Mouse (Mus musculus) lung, embryonic 16.5 days (tissue): Measurements from ENCODE around the gene Mcm10. TPM values are rescaled to one million over a fixed set of nuclear protein-coding genes. Genes with fewer than 3 reads are reported as not detected.
A peak's percentile ranks its signal among the peaks of the same experiment; 100 is the strongest.
"Not testable (repeated sequence)": the region's sequence is repeated elsewhere in the genome, so short reads cannot be mapped to it uniquely, and the experiment has no call there.

Experiments used
- ATAC-seq: fragments of 200-750 bp; cut with Nextera tagmentation; 2 replicates; pipeline ENCODE4 v1.8.0; 2017; ENCODE audit warnings: low read depth, mild to moderate bottlenecking, moderate library complexity
- H3K27ac ChIP-seq: fragments of 300-500 bp; sonication (generic); 2 replicates; pipeline ENCODE4 v1.5.1; 2014; ENCODE audit warnings: mild to moderate bottlenecking, control low read depth, low read length
- H3K27me3 ChIP-seq: fragments of 300-500 bp; sonication (generic); 2 replicates; pipeline ENCODE4 v1.6.1; 2014; ENCODE audit warnings: low read depth, low read length, mixed read lengths; ENCODE audit not compliant: control insufficient read depth, insufficient read depth
- H3K36me3 ChIP-seq: fragments of 300-500 bp; sonication (generic); 2 replicates; pipeline ENCODE4 v1.6.1; 2014; ENCODE audit warnings: low read length; ENCODE audit not compliant: control insufficient read depth, insufficient read depth
- H3K4me1 ChIP-seq: fragments of 300-500 bp; sonication (generic); replicated peaks from 2 replicates; pipeline ENCODE4 v1.6.1; 2014; ENCODE audit warnings: low read length, mixed read lengths; ENCODE audit not compliant: control insufficient read depth, insufficient read depth
- H3K4me2 ChIP-seq: fragments of 300-500 bp; sonication (generic); 2 replicates; pipeline ENCODE4 v1.6.1; 2014; ENCODE audit warnings: low read depth, low read length, control low read depth
- H3K4me3 ChIP-seq: fragments of 300-500 bp; sonication (generic); 2 replicates; pipeline ENCODE4 v1.5.1; 2014; ENCODE audit warnings: mild to moderate bottlenecking, low read length, control low read depth
- H3K9ac ChIP-seq: fragments of 300-500 bp; sonication (generic); 2 replicates; pipeline ENCODE4 v1.6.1; 2014; ENCODE audit warnings: low read length, control low read depth
- H3K9me3 ChIP-seq: fragments of 300-500 bp; sonication (generic); 2 replicates; pipeline ENCODE4 v1.6.1; 2016; ENCODE audit warnings: low read length; ENCODE audit not compliant: control insufficient read depth
- WGBS: fragments of 180-500 bp; shearing (Covaris S2); extraction: QIAGEN DNeasy Blood & Tissue Kit; methylation state at CpG from one replicate; pipeline ENCODE4 v1.1.7; 2014; 5-methylcytosine and 5-hydroxymethylcytosine counted together
- polyA plus RNA-seq: library from polyadenylated mRNA; unstranded; fragments of >200 nt; fragmentation: Nextera tagmentation; extraction: Ambion mirVana; gene quantifications from 2 replicates; pipeline ENCODE4 v1.2.1, GENCODE M21; 2015

The Mcm10 gene
- polyA plus RNA-seq, 1 experiment from 2014 or later: 36.4 TPM

DNA sequence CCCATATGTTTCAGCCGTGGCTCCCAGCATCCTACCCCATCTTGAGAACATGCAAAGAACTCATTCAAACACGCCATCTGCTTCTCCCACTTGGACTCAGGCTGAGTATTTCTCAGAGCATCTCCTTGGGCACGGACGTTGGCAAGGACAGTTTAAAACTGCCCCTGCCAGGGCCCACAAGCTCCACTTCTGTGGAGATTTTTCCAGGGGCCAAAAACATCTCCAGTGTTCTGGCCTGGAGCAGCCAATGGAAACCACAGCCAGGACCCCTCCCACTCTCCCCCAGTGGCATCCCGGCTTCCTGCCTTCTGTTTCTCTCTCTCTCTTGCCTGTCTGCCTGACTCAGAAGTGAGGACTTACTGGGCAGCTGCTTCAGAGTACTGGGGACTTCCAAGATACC is 36.8 kb downstream of the Mcm10 start, which contains the start of gene Ucma:
TSS of gene Ucma (plus strand) at position 316 of the 400 bp plus-strand sequence.
- WGBS: 65% methylated on average over 5 of the region's 5 CpGs
- H3K4me1 ChIP-seq: no peaks in the 10 kb centered on the region; the same call in 1 of the 2 replicates
- ATAC-seq: no peak
- H3K27ac ChIP-seq: no peak within 1 kb of the TSS
- no peaks in the 10 kb centered on the region for H3K36me3 ChIP-seq
- H3K9me3 ChIP-seq: no peaks in the 10 kb centered on the region
- H3K4me3 ChIP-seq: no peak within 1 kb of the TSS
- no peak within 1 kb of the TSS for H3K9ac ChIP-seq
- no peaks in the 10 kb centered on the region for H3K27me3 ChIP-seq
- no peak within 1 kb of the TSS for H3K4me2 ChIP-seq

DNA sequence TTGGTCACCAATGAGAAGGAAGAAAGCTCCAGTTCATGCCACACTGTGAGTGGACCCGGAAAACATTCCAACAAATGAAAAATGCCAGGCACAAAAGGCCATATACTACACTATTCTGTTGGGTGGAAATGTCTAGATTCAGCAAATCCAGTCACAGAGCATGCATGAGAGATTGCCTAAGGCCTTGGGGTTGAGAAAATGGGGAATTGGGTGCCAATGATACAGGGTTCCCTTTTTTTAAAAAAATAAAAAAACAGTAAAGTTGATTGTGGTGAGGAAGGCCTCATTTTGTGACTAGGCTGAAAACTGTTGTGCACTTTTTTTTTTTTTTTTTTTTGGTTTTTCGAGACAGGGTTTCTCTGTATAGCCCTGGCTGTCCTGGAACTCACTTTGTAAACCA is 43.5 kb downstream of the Mcm10 start:
- Histone ChIP-seq H3K27me3 (no peaks in the 10 kb centered on the region), H3K4me2 (no peak overlapping the region), H3K27ac (no peak overlapping the region), H3K4me3 (no peak overlapping the region), H3K36me3 (no peaks in the 10 kb centered on the region), H3K4me1 (no peaks in the 10 kb centered on the region), H3K9ac (no peak overlapping the region), H3K9me3 (no peaks in the 10 kb centered on the region)
- no peak for ATAC-seq
- WGBS: 65% methylated on average over 1 of the region's 2 CpGs

DNA sequence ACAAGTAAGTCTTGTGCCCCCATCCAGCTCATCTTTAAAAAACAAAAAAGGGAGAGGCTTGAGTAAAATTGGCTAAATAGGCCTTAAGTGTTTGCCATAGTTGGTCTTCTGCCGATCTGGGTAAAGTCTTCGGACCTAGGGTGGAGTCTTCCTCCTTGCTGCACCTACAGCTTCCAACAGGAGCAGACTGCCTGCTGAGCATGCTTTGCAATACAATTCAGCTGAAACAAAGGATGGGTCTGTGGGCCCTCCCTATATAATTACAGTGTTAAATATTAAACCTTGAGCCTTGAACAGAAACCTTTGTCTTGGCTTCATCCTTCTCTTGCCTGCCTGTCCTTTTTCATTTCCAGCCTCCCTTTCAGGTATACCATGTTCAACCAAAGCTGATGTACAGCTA is 44.8 kb downstream of the Mcm10 start:
- Histone ChIP-seq H3K4me2 (no peak overlapping the region), H3K36me3 (no peaks in the 10 kb centered on the region), H3K9me3 (no peaks in the 10 kb centered on the region), H3K9ac (no peak overlapping the region), H3K4me3 (no peak overlapping the region), H3K27ac (no peak overlapping the region), H3K27me3 (no peaks in the 10 kb centered on the region), H3K4me1 (no peaks in the 10 kb centered on the region)
- 94% methylated on average over 2 of the region's 2 CpGs for WGBS
- ATAC-seq: no peak

- Histone ChIP-seq H3K27me3 (no peaks in the 10 kb centered on the region), H3K4me2 (no peak overlapping the region), H3K9me3 (no peaks in the 10 kb centered on the region), H3K9ac (no peak overlapping the region), H3K27ac (peak overlapping the region; percentile 84), H3K4me3 (no peak overlapping the region), H3K4me1 (no peaks in the 10 kb centered on the region), H3K36me3 (no peaks in the 10 kb centered on the region)
- ATAC-seq: peak; percentile 80
- 57% methylated on average over 12 of the region's 12 CpGs for WGBS
These were observed 54.6 kb downstream of the Mcm10 start for GRCm38 (mm10) chr2:4958039-4958438.

GRCm38 (mm10) chr2:4954216-4954760 is 58.3 kb downstream of the Mcm10 start:
- no peak overlapping the region for H3K4me3 ChIP-seq
- ATAC-seq: no peak
- WGBS: 77% methylated on average over 6 of the region's 6 CpGs
- H3K9ac ChIP-seq: no peak overlapping the region
- no peaks in the 10 kb centered on the region for H3K9me3 ChIP-seq
- H3K27ac ChIP-seq: no peak overlapping the region
- no peaks in the 10 kb centered on the region for H3K36me3 ChIP-seq
- no peak overlapping the region for H3K4me2 ChIP-seq
- no peaks in the 10 kb centered on the region for H3K4me1 ChIP-seq
- H3K27me3 ChIP-seq: no peaks in the 10 kb centered on the region

DNA sequence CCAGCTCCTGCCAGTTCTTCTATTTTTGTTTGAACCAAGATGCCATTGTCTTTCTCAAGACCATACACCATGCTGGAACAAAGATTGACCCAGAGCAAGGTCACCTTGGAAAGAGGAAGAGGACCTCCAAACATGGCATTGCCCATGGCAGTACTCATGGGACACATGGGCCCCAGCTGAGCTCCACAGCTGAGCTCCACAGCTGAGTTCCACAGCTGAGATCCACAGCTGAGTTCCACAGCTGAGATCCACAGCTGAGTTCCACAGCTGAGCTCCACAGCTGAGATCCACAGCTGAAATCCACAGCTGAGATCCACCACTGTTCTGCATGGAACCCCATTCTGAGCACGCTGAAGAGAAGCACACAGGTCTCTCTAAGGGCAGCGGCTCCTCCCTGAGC is 61.6 kb downstream of the Mcm10 start:
- H3K36me3 ChIP-seq: no peaks in the 10 kb centered on the region
- no peaks in the 10 kb centered on the region for H3K9me3 ChIP-seq
- H3K9ac ChIP-seq: no peak overlapping the region
- H3K27me3 ChIP-seq: no peaks in the 10 kb centered on the region
- WGBS: 91% methylated on average over 2 of the region's 2 CpGs
- H3K4me2 ChIP-seq: no peak overlapping the region
- no peak for ATAC-seq
- no peak overlapping the region for H3K4me3 ChIP-seq
- no peaks in the 10 kb centered on the region for H3K4me1 ChIP-seq
- no peak overlapping the region for H3K27ac ChIP-seq

DNA sequence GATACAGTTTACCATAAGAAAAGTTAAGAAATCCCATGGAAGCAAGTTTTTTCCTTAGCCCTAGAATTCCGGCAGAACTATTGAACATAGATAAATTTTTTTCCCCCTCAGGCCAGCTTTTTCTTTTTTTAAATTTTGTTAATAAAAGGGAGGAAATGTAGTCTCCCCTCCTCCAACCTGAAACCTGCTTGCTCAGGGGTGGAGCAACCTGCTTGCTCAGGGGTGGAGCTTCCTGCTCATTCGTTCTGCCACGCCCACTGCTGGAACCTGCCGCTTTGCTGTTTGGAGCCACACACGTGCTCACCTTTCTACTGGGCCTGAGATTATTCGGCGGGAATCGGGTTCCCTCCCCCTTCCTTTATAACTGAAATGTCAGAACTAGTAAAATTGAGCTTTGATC is 62.9 kb downstream of the Mcm10 start:
- not testable (repeated sequence) for H3K9ac ChIP-seq, H3K9me3 ChIP-seq, ATAC-seq, H3K27me3 ChIP-seq, H3K27ac ChIP-seq, H3K4me1 ChIP-seq, H3K36me3 ChIP-seq, H3K4me2 ChIP-seq, H3K4me3 ChIP-seq
- 72% methylated on average over 5 of the region's 8 CpGs for WGBS

DNA sequence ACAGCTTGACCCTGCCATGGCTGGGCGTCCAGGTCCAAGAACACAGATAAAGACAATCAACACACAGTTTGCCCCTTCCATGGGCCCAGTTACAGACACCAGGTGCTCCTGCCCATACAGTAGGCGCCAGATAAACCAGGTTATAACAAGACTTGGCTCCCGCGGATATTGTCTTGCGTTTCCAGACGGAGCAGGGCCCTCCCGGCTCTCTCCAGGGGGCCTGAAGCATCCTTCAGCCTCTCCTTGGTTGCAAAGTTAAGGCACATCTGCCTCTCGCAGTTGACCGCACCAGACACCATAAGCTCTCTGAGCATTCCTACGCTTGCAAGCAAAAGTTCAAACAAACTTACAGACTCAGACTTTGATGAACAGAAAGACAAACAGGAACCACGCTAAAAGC is 71.7 kb downstream of the Mcm10 start:
- Histone ChIP-seq H3K4me2 (no peak overlapping the region), H3K9ac (no peak overlapping the region), H3K9me3 (peaks cover 4% of the 10 kb centered on the region), H3K27ac (no peak overlapping the region), H3K36me3 (peaks cover 11% of the 10 kb centered on the region; the same call in 1 of the 2 replicates), H3K27me3 (no peaks in the 10 kb centered on the region), H3K4me1 (no peaks in the 10 kb centered on the region), H3K4me3 (no peak overlapping the region)
- ATAC-seq: no peak
- 91% methylated on average over 11 of the region's 11 CpGs for WGBS
